Mouse (Mus musculus) megakaryocyte-erythroid progenitor cell, adult 5-6 weeks (primary cell): ENCODE results near the gene Capg. TPM values are rescaled to one million over a fixed set of nuclear protein-coding genes. Genes with fewer than 3 reads are reported as not detected.
"Not testable (repeated sequence)": the region's sequence is repeated elsewhere in the genome, so short reads cannot be mapped to it uniquely, and the experiment has no call there.

Experiments used
- ATAC-seq: replicated peaks from 2 replicates; pipeline ENCODE4 v1.8.0; 2016; ENCODE audit warnings: mild to moderate bottlenecking, inconsistent platforms; ENCODE audit not compliant: severe bottlenecking, poor library complexity, low FRiP score, low TSS enrichment
- total RNA-seq, 2 experiments: library from RNA; stranded (forward) in 1 of 2; stranded (reverse) in 1 of 2; fragments of 200-1000, 215-1000 nt in 1 of 2; fragments of >200 nt in 1 of 2; fragmentation: Nextera tagmentation in 1 of 2; gene quantifications; 2 replicates each; pipeline ENCODE4 v1.2.3; 2014 to 2017

The Capg gene
- total RNA-seq, 2 experiments from 2014 or later, result 23.7 to 39.3 TPM

DNA sequence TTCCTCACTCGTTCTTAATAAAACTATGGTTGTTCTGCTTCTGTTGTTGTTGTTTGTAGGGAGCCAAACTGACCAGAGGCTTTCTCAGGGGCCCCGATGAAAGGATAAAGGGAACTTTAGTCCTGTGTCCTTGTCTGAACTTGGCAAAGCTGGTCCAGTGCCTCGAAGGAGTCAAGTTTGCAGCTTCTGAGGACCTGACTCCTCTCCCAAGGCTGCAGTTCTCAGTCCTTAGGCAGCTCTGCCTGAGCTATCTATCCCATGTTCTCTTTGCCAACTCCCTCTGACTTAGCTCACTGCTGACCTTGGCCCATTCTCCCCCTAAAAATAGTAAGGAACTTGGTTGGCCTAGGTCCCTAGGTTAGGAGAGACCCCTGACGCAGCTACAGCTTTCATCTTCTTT is 17.1 kb upstream of the Capg start:
- ATAC-seq, result no peak

DNA sequence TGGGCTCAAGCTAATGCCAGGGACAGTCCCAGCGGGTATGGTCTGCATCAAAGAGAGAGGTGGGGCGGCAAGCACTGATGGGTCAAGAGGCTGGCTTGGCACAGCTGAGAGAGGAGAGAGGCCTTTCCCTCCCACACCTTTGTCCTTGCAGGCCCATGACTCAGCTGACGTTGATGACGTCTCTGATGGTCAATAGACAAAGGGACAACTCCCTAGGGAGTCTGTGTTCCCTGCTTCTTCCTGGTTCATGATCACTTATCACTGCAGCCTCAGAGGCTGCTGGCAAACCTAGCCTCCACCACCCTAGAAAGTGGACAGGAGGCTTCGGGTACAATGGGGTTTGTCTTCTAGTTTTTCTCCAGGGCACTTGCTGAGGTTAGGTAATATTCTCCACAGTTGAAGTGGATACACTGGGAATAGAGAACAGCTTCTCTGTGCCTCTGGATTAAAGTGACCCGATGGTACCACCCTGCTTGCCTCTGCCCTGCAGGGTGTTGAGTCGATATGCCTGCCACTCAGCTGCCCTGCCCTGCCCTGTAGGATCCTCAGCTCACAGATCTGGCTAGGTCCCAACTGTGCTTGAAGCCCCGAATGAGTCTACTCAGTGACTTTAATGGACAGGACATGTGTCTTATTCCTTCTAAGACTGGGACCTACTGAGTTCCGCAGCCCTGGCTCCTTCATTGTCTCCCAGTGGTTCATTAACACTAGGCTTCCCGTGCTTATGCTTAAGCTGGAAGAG is 15.6 kb upstream of the Capg start:
- ATAC-seq, result no peak

DNA sequence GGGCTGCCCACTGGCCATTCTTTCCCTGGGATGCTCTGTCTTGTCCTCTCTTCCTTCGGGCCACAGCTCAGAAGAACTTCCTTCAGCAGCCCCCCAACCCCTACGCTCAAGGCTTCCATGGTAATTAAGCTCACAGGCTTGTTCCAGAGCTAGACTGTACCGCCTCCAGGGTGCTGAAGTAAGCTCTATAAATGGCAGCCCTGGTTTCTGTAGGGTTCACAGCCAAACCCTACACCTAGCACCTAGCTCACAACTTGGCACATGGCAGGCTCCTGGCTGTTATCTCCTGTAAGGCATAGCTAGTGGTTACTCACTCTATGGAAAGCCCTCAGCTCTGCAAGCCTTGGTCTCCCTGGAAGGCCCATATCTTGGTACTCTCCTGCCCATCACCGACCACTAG is 11.6 kb upstream of the Capg start:
- ATAC-seq, result no peak

DNA sequence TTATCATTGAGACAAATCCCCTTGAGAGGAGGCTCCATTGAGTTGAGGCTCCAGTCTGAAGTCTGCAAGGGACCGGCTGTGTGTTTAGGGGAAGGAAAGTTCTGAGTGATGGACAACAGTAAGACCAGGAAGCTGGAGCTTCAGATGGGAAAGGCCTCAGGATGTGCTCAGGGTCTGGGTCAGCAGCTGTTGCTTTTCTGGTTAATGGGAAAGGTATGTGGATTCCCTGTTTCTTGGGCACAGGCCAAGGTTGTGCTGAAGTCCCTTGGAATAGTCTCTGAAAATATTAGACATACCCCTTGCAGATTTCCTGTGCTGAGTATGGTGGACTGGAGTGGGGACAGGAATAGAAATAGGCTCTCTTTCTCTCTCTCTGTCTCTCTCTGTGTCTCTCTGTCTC is 10.6 kb upstream of the Capg start:
- ATAC-seq, result not testable (repeated sequence)

DNA sequence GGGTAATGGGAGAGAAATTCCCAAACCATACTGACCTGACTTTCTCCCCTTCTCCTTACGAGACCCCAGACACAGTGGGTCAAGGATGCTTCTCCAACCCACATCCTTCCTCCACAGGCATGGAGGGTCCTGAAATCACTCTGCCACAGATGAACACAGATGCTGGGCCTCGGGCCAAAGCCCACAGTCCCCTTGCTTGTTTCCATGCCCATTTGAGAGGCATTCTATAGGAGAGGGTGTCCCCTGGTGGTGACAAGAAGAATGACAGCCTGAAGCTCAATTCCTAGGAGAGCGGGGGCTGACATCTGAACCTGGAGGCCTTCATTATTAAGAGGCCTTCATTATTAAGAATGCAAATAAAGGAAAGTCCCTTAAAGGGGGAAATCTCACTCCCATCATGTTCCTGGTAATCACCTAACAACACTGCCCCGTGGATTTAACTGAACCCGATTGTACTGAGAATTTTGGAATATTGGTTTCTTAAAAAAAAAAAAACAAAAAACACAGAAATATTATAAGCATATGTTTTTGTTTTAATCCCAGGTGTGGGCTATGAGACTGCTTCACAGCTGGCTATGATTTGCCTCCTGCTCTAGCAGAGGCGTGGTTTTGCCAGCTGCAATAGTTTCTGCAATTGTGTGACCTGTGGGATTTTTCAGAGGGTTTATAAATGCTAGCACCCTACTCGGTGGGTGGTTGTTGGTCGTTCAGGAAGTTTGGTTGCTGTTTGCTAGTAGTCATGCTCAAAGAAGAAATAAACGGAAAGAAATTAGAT is 10.0 kb upstream of the Capg start:
- ATAC-seq, result peak; percentile 51

DNA sequence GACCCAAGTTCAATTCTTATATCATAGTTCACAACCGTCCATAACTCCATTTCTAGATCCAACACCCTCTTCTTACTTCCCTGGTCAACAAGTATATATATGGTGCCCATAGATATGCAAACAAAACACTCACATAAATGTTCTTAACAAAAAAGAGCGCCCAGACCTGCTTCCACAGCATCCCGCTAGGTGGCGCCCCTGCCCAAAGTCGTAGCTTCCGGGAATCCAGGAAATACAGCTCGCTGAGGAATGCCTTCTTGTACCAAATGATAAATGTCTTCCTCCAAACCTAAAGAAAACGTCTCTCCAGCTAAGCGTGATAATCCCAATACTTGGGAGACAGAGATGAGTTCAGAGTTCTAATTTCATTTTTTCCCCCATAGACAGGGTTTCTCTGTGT is 9.0 kb upstream of the Capg start:
- ATAC-seq, result peak; percentile 55

DNA sequence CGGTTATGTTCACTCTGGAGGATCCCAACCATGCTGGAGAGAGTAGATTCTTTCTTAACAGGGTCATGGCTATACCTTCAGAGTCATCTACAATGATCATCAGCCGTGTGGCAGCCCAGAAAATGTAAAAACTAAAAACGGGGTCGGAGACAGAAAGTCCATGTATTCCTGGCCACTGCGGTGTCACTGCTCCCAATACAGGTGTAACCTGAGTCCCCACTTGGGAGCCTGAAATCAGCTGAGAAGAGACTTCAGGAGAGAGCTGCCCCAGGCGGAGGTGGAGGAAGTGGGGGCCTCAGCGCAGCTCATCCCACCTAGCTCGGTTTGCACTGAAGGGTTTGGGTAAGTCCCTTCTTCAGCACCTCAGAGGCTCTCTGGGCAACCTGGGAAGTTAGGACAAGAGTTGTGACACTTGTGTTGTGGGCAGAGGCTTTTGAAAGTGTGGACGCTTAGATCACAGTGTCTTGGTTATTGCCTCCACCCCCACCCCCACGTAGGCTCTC is 6.1 kb upstream of the Capg start:
- ATAC-seq, result no peak

DNA sequence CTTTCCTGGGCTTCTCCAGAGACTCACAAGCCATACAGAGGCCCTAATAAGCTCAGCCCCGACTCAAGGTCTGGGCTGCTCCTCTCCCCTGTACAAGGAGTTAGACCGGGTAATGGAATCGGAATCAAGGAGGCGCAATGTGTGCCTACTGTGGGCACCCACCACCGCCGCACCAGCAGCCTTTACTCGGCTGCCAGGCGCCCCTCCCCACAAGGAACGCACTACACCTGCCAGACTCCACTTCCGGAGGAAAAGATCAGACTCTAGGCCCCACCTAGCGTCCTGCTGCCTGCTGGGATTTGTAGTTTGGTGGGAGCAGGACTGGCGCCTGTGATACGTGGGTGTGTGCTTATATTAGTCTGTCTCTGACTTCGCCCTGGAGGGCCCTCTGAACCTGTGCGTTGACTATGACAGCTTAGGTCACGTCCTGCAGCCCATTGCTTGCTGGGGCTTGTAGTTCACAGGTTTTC is 5.6 kb upstream of the Capg start:
- ATAC-seq, result peak; percentile 95

DNA sequence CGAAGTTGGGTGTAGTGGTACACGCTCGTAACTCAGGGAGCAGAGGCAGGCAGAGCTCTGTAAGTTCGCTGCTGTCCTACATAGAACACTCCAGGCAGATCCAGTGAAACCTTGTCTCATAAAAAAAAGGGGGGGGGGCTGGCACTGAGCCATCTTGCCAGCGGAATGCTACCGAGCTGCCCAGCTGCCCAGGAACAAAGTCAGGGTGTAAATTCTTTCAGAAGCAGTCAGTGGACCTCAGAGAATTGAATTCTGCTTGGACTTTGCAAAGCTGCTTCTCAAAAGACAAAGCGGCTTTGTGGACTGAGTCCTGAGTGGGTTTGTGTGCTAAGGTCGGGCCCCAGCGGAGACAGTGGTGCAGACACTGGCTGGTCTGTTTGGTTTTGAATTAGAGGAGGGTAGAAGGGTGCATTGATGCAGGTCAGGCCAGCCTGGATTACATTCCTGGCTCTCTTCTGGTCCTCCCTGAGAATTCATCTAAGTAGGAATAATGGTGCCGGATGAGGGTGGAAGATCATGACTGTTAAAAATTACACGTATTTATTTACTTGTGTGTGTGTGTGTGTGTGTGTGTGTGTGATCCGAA is 833 bp upstream of the Capg start:
- no peak for ATAC-seq

DNA sequence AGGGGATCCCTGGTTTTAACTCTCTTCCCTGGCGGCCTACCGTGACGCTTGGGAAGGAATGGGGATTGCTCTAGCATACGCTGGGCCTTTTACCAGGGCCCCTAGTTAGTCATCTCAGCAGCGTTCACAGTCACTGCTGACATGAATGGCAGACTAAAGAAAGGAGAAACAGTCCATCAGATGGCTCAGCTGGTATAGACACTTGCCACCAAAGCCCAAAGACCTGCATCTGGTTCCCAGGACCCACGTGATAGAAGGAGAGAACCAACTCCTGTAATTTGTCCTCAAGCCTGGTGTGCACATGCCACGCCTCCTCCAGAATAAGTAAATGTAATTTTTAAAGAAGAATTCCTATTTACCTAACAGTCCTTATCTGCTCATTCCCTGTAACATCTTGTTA is 1.2 kb downstream of the Capg start:
- ATAC-seq, result no peak

DNA sequence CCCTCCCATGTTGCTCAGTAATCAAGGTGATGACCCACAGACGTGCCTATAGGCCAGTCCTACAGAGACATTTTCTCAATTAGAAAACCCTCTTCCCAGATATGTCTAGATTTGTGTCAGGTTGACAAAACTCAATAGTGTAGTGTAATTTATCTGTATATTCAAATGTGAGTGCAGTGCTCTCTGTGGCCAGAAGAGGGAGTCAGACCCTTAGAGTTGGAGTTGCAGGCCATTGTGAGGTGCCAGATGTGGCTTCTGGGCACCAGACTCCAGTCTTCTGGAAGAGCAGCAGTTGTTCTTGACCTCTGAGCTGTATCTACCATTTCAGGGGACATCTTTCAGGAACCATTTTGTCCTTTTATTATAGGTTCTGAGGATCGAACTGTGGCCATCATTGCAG is 2.9 kb downstream of the Capg start:
- no peak for ATAC-seq

DNA sequence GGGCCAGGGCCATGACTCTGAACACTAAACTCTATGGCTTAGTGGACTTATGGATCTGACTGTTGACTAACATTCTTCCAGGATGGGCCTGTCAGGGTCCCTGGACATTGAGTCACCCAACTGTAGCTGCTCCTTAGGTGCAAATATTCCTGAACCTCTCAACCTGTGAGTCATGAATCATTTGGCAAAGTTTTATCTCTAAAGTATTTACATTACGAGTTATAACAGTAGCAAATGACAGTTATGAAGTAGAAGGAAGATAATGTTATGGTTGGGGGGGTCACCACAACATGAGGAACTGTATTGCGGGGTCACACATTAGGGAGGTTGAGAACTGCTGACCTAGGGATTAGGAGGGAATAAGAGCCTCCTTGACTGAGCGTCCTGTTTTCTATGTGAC is 3.7 kb downstream of the Capg start:
- no peak for ATAC-seq

DNA sequence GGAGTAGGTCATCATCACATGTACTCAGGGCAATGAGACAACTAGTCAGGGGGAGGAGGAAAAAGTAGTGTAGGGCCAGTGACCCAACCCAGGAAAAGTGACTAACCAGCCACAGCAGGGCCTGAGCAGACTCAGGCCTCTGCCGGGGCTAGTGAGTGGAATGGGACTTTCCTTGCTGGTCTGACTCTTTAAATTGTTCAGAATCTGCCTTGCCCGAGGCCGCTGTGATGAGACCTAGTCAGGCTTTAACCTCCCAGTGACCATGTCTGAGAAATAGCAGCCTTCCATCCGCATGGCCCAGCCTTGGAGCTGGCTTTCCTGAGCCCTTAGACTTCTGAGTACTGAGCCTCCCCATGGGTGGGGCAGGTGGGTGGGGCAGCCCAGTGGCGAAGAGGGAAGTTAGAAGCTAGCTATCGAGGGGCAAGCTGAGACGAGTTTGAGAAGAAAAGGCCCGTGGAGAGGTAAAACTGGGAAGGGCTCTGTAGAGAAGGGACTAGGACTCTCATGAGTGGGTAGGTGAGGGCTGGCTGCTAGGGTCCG is 4.9 kb downstream of the Capg start:
- peak; percentile 43 for ATAC-seq

DNA sequence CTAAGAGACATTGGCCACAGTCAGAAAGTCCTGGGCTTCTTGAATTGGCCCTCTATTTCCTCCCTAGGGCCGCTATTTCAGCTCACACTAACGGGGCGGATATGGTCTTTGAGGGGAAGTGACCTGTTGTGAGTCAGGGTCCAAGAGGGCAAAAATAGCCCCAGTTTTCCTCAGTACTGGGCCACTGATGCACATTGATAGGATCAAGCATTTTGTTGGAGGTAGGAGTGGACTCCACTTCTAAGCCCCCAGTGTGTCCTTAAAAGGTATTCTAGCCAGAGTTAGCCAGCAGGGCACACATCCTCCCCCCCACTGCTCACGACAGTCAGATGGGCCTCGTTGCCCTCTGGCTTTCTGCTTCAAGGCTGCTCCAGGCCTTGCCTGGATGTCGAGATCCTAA is 5.8 kb downstream of the Capg start:
- ATAC-seq, result no peak

DNA sequence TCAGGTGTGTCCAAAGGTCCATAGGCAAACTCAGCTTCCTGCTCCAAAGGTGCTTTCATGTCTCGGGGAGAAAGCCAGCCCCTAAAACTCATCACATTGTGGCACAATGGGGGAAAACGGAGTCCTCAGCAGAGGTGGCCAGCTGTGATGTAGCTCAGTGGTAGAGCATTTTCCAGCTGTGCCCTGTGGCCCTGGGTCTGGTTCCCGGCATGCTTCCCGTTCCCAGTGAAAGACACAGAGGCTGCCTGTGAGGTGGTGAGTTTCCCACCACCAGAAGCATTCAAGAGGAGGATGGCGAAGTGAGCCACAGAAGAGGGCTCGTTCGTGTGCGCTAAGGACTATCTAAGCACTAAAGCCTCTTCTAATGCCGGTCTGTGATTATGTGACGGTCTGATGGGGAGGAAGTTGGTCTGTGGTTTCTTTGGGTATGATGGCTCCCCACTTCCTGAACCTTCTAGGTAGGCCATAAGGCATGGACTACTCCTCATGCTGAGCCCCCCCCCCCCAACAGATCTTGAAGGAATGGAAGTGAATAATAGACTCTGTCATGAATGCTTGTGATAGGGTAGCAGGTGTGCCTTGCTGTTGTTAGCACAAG is 6.4 kb downstream of the Capg start:
- ATAC-seq, result no peak

DNA sequence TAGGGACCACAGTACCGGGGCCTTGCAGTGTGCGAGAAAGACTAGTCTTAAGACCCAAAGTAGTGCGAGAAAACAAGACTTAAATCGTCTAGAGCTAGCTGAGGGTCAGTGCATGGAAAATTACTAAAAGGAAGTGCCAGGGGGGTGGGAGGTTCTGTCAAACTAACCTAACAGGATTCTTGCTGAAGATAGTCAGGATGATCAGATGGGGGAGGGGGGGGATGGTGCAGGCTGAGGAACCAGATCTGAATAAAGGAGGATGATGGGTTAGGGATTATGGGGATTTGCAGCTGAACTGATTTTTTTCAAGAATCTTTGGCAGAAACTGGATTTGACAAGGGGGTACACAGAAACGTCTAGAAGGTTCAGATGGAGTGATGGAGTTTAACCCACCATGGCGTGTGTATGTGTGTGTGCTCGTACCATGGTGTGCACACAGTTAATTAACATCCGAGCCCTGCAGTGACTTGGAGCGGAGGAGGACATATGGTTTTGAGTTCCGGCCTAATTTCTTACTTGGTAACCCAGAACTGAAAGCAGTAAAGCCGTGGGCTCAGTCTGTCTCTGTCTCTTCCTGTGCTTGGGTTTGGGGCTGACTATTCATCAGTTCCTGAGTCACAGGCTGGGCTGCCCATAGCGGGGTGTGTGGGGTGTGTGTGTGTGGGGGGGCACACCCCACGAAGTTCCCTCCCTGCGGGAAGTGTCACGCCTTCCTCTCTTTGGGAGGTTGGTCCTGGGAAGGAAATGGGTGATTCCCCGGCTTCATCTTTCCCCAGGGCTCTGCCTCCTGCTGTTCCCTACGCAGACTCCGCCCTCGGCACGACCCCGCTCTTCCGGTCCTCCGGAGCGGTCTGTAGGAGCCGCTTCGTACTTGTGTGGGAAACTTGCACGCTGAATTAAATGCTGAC is 8.2 kb downstream of the Capg start:
- ATAC-seq, result peak; percentile 76

DNA sequence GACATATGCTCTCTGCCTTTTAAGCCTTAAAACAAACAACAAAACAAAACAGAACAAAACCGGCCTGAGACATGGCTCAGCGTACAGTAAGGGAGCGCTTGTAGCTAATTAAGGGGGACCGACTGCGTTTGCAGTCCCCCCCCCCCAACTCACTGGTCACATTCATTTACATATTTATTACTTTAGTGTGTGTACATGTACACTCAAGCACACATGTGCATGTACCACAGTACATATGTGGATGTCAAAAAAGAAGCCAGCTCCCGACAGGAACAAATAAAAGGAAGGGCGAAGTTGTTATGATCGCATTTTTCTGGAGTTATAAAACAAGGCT is 8.9 kb downstream of the Capg start:
- no peak for ATAC-seq

DNA sequence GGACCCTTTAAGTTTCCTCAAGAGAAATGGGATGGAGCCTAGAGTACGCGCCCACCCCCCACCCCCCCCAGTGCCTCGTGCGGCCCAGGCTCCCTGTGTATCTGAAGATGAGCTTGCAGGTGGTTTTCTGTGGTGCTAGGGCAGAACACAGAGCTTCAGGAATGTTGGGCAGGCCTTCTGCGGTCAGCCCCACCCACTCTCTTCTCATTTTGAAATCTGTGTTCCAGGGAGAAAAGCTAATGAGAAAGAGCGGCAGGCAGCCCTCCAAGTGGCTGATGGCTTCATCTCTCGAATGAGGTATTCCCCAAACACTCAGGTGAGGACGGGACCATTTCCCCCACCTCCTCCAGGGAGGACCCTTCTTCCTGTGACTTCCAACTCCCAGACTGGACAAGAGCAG is 16.6 kb downstream of the Capg start:
- no peak for ATAC-seq

DNA sequence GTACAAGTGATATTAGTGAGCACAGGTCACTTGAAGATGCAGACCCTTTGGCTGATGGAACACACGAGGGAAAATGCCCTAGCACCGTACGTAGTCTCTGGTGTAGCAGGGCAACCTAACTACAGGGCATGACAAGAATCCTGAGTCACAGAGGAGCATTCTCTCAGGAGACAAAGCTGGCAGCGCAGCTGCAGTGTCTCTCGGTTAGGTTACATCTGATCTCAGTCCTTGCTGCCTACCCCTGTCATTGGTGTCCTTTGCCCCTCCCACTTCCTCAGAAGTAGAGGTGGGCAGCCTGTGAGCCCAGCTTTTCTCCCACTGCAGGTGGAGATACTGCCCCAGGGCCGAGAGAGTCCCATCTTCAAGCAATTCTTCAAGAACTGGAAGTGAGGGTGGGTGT is 18.3 kb downstream of the Capg start:
- ATAC-seq, result no peak
